Mouse (Mus musculus) adrenal gland, adult 10 weeks (tissue): ENCODE measurements around the gene Ssmem1. TPM values are rescaled to one million over a fixed set of nuclear protein-coding genes. Genes with fewer than 3 reads are reported as not detected.

Source experiments
- polyA plus RNA-seq: library from polyadenylated mRNA; stranded (reverse); fragments of 350-450 nt; fragmentation: Illumina TruSeq; extraction: RNeasy Lipid Tissue Mini Kit (QIAGEN cat#74804); gene quantifications from one replicate; pipeline ENCODE4 v1.2.3, GENCODE M21; 2014; ENCODE audit warnings: low read depth, low replicate concordance

The Ssmem1 gene
- not detected for polyA plus RNA-seq

DNA sequence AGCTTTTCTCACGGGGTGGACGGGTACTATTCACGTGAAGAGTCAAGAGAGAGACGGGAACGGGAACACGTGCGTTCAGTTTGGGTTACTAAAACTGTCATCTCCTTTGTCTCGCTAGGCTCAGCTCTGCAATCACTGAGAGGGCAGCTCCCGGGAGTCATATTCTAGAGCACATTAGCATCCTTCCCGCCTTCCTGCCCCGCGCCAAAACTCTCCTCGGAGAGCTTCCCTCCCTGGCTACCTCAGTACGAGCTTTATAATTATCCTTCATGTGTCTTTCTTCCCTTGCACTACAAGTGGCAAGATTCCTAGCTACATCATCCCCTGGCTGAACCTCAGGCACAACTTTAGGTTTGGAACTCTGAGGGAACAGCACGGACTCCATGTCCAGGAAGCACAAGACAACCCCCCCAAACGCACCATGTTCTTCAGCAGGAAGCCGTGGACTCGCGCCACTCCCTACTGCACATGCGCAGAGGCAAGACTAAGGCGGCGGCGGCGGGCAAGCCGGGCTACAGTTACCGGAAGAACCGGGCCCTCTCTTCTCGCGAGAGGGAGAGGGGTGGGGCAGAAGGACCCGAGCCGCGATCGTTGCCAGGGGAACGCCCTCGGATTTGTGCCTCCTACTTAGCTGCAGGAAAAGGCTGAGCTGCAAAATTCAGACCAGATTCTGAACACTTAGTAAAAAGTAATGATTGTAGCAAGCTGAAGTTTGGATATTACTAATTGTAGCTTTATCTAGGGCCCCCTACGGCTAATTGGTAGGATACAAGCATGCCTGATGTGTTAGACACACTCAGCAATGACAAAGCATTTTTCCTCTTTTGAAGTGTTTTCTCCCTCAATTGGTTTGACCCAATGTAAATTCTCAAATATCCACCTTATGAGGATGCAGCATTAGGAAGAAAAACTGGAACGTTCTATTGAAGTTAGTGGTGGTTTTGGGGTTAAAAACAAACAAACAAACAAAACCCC lies at the start of gene Ssmem1, which contains the start of gene Tmem209:
Gene Ssmem1, plus strand, starts transcription at position 585 of the 975 bp plus-strand sequence.
Gene Tmem209, minus strand, starts transcription at position 519 of the 975 bp plus-strand sequence.

DNA sequence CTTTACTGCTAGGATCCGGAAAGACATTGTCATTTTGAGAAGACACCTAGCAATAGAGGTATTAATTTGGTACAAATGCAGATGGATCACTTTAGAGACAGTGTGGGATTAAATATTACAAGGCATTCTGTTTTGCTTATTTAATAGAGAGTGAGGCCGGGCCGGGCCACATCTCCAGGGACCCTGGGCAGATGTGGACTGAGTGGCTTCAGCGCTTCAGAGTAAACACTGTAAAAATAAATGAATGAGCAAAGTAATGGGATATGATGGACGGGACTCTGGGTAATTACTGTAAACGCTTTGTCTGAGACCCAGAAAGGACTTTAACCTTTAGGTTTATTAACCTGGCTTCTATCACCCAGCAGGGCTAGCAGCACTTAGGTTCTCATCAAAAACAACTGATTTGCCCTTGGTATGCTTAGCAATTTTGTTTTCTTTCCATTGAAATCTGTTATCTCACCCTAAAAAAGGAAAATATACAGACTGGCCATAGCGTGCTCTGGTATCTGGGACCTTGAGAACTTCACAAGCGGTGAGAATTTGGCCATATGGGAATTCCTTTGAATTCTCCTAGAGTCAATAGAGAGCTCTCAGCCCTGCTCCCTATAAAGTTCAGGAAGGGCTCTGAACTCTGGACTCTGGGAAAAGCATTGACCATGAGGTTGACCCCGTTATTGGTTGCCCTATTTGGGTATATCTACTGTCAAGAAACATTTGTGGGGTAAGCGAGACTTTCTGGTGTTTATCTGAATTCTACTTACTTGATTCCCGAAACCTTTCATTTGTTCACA lies 31.6 kb downstream of the Ssmem1 start, which contains the start of gene Cpa2:
Gene Cpa2, plus strand, starts transcription at position 574 of the 791 bp plus-strand sequence.

DNA sequence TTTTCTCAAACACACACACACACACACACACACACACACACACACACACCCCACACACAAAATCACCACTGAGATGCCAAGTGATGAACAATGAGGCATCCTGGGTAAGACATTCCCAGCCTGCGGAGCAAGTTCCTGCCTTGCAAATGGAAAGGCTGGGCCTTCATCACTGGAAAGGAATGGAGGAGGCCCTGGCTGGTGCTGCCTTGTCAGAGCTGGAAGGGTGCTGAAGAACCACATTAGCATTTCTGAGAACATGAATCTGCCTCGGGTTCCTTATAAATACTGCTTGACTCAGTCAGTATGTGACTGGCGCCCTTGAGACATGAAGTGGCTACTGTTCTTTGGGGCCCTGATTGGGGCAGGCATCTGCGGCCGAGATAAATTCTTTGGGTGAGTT lies 58.4 kb downstream of the Ssmem1 start, which contains the start of gene Cpa4:
Gene Cpa4, plus strand, starts transcription at position 301 of the 400 bp plus-strand sequence.

Other genes with a start within 250 kb of the Ssmem1 start
- gene Ube2h, start 205.3 kb upstream of the Ssmem1 start, polyA plus RNA-seq: 126 TPM
- gene Zc3hc1, start 118.8 kb upstream of the Ssmem1 start, polyA plus RNA-seq: 3.4 TPM
- 81.2 TPM for gene Klhdc10, start 108.0 kb upstream of the Ssmem1 start, polyA plus RNA-seq
- gene Tmem209, start 66 bp upstream of the Ssmem1 start, polyA plus RNA-seq: 68.4 TPM
- not detected for gene Cpa2, start 31.7 kb downstream of the Ssmem1 start, polyA plus RNA-seq
- 2.3 TPM for gene Cpa4, start 58.5 kb downstream of the Ssmem1 start, polyA plus RNA-seq
- not detected for gene Cpa5, start 101.2 kb downstream of the Ssmem1 start, polyA plus RNA-seq
- 0.64 TPM for gene Cpa1, start 129.4 kb downstream of the Ssmem1 start, polyA plus RNA-seq
- gene Cep41, start 183.9 kb downstream of the Ssmem1 start, polyA plus RNA-seq: 12.5 TPM
- 65.2 TPM for gene Mest, start 213.7 kb downstream of the Ssmem1 start, polyA plus RNA-seq